Mouse (Mus musculus) A20 (cell line): ENCODE measurements around the gene Rtl1.

ENCODE experiments used
- DNase-seq: peaks from one replicate; pipeline ENCODE4 v3.0.0-alpha.2; 2011; ENCODE audit warnings: low read depth, low spot score

Rtl1 gene

GRCm38 (mm10) chr12:109600230-109600629, at the start of gene Rtl1:
Rtl1 (minus strand) TSS chr12:109600330.
- no peak for DNase-seq

GRCm38 (mm10) chr12:109640560-109641167, 40.5 kb upstream of the Rtl1 start:
- DNase-seq, result no peak

- no peak for DNase-seq
These were observed 31.9 kb upstream of the Rtl1 start for GRCm38 (mm10) chr12:109632035-109632434.

DNA sequence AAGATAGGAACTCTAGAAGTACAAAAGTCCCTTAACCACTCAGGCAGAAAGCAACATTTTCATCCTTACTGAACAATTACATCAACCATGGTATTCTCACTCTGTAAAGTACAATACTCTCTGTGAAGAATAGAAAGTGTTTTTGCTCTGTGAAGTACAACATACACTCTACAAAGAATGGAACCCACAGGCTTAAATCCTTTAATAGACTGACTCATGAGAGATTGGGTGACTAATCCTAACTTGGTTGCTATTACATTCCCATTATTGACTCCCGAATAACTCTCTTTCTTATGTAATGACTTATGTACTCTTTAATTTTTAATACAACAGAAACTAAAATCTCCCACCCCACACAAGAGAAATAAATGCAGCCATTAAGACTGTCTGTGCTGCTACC, 28.8 kb upstream of the Rtl1 start:
- no peak for DNase-seq

GRCm38 (mm10) chr12:109626910-109627309, 26.8 kb upstream of the Rtl1 start:
- no peak for DNase-seq

GRCm38 (mm10) chr12:109620196-109620595, 20.1 kb upstream of the Rtl1 start:
- no peak for DNase-seq

GRCm38 (mm10) chr12:109617993-109618392, 17.9 kb upstream of the Rtl1 start:
- DNase-seq, result no peak

- no peak for DNase-seq
These were observed 17.0 kb upstream of the Rtl1 start for GRCm38 (mm10) chr12:109617126-109617525.

- DNase-seq, result no peak
These were observed 15.2 kb upstream of the Rtl1 start for GRCm38 (mm10) chr12:109615371-109615770.

DNA sequence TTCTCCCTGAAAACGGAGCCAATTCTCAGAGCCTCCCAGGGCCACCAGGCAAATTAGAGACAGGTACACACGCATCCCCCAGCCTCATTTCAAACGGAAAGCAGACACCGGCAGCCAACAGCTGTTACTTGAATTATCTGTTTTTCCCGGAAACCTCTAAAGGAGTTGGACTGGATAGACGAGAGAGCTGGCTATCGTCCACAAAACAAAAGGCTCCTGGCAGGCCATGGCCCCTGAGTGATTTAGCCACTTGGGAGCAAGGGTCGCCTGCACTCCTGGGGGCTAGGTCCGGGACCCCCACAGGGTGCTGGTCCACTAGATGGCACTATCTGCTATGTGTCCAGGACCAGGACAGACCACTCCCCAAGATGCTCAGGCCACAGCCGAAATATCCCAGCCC, 14.3 kb upstream of the Rtl1 start:
- DNase-seq, result no peak

DNA sequence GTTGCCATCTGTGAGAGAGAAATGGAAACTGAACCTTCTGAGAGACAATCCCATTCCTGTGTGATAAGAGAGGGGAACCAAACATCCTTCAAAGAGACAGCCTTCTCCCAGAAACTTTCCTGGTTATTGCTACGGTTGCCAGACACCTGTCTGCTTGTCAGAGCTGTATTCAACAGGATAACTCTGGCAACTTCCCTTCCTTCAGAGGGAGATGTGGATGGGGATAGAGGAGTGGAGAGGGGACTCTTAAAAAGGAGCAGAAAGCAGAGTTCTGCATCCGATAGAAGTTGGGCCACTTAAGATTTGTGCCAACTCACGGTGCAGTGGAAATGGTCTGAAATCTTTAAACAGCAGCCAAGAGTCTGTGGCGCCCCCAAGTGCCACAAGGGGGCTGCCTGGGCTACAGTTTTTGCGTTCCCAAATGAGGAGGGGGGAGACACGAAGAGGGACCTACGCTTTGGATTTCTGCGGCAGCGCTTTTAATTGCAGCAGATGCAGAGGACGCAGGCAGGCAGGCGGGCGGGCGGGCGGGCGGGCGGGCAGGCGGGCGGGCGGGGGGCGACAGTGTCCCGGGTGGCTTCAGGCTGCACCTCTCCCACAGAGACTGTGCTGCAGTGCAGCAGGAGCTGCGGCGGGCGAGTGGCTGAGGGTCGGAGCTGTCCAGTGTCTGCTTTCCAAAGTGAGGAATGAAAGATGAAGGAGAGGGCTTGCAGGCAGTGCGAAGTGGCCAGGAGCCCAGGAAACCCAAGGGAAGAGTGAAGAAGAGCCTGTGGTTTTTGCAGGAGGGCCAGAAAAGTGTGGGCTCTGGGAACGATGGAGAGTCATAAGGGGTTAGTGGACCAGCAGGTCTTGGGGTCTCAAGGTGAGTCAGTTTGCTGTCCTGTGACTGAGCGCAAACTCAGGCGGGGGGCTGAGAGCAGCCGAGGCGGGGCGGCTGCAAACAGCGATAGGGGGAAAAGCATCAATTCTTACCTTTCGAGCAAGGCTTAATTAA, 12.6 kb upstream of the Rtl1 start:
- no peak for DNase-seq

- no peak for DNase-seq
These were observed 8.7 kb upstream of the Rtl1 start for GRCm38 (mm10) chr12:109608576-109609440.

GRCm38 (mm10) chr12:109607953-109608352, 7.8 kb upstream of the Rtl1 start:
- DNase-seq, result no peak

- no peak for DNase-seq
These were observed 7.1 kb upstream of the Rtl1 start for GRCm38 (mm10) chr12:109607191-109607590.

- no peak for DNase-seq
These were observed 5.0 kb upstream of the Rtl1 start for GRCm38 (mm10) chr12:109604982-109605721.

GRCm38 (mm10) chr12:109598551-109599250, 1.4 kb downstream of the Rtl1 start:
- no peak for DNase-seq

- DNase-seq, result no peak
These were observed 3.4 kb downstream of the Rtl1 start for GRCm38 (mm10) chr12:109596726-109597125.

GRCm38 (mm10) chr12:109596232-109596631, 3.9 kb downstream of the Rtl1 start:
- DNase-seq, result no peak

DNA sequence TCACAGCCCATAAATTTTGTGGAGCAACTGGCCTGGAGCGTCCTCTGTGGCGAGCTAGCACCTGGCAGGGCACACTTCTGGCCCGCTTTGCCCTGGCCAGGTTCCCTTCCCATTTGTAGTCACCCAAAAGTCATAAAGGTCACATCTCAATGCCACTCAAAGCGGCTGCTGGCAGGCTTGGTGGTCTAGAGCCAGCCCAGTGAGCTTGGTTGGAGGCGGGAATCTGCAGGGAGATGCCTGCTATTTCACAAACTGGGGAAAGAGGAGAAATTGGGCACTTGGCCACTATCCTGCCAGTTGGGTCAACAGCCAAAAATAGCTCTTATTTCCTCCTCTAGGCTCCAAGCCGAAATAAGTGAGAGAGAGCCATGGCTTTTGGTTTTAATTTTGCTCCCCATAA, 4.4 kb downstream of the Rtl1 start:
- no peak for DNase-seq

- DNase-seq, result no peak
These were observed 5.2 kb downstream of the Rtl1 start for GRCm38 (mm10) chr12:109594961-109595360.

- no peak for DNase-seq
These were observed 17.9 kb downstream of the Rtl1 start for GRCm38 (mm10) chr12:109582185-109582584.
